Mouse (Mus musculus): ENCODE results near the gene Slc25a17. TPM values are rescaled to one million over a fixed set of nuclear protein-coding genes. Genes with fewer than 3 reads are reported as not detected.

Gene Slc25a17
- polyA plus RNA-seq (2017; shearing (Covaris generic)), result 58.8 TPM

DNA sequence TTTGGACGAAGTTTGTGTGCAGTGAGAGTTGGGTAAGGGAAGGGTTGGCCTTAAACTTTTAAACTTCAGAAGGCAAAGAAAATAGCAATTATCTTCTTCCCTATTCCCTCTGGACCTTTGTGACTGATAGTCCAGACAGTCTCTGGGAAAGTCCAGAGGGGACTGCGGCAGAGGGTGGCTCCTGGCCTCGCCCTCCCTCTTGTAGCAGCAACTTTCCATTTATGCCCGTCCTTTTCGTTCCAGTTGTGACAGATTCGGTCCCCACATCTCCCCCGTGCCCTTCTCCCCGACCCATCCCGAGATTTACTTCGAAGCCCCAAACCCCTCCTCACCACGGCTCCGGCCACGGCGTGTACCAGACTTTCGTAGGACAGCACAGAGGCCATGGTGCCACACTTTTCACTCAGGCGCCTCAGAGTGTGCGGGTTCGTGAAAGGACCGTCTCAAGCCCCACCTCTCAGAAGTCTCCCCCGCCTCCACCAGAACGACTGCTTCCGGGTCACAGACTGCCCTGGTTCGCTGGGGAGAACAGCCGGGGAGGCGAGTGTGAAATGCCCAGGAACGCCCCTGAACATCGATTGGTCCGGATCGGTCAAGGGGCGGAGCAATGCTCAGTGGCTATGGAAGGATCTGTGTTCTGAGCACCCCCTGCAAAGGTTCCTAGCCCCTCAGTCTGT, at the start of gene Slc25a17:
TSS of gene Slc25a17 (minus strand) at position 468 of the 677 bp plus-strand sequence.

DNA sequence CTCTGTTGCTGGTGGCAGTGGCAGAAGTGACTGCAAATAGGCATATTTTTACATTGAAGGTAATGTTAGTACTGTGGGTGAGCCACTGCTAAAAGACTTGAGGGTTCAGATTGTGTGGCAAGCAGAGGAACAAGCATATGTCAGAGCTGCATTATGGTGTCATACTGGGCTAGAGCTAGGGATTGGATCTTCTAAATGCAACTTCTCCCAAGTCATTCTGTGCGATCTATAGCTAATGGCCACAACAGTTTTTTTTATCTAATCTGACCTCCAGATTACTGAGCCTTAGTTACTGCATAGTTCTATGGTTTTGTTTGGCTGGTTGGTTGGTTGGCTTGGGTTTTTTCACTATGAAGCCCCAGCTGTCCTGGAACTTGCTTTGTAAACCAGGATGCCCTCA, 47.6 kb upstream of the Slc25a17 start, which contains the start of gene Dnajb7:
TSS of gene Dnajb7 (minus strand) at position 101 of the 400 bp plus-strand sequence.

DNA sequence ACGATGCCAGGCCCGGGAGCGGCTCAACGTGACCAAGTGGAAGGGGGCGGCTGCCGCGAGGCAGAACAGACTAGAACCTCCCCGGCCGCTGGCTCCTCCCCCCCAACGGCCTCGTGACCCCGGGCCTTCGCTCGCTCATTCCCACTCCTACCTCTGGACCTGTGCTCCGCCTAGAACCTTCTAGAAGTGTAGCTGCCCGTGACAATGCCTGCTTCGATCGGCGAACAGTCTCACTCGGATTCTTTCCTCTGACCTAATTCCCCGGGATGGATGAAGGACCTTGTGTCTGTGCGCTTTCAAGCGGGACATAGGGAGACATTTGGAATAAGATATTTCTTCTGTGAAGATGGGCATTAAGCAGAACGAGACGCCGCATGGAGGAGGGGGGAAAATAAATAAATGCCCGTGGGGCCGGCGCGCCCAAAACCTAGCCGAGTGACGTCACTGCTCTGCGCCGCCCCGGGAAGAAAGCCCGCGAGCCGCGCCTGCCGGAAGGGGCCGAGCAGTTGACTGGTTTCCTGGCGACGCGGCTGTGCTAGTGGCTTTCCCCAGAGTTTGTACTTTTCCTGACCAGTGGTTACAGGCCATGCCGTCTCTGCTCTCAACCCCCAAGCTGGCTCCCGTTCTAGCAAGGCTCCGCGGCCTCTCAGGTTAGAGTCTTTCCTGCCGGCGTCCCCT, 39.2 kb upstream of the Slc25a17 start, which contains the start of the genes St13 and Xpnpep3:
TSS of gene St13 (minus strand) at position 440 of the 678 bp plus-strand sequence.
TSS of gene Xpnpep3 (plus strand) at position 501 of the 678 bp plus-strand sequence.

Other genes starting within 250 kb of the Slc25a17 start
- 97.5 TPM for gene Mrtfa, start 170.1 kb downstream of the Slc25a17 start, polyA plus RNA-seq (2017; shearing (Covaris generic))
- not detected for gene Mchr1, start 125.3 kb downstream of the Slc25a17 start, polyA plus RNA-seq (2017; shearing (Covaris generic))
- gene St13, start 39.3 kb upstream of the Slc25a17 start, polyA plus RNA-seq (2017; shearing (Covaris generic)), result 105 TPM
- 12.3 TPM for gene Xpnpep3, start 39.3 kb upstream of the Slc25a17 start, polyA plus RNA-seq (2017; shearing (Covaris generic))
- gene Dnajb7, start 47.5 kb upstream of the Slc25a17 start, polyA plus RNA-seq (2017; shearing (Covaris generic)), result 0.81 TPM
- 334 TPM for gene Rbx1, start 105.5 kb upstream of the Slc25a17 start, polyA plus RNA-seq (2017; shearing (Covaris generic))
- gene Ep300, start 224.5 kb upstream of the Slc25a17 start, polyA plus RNA-seq (2017; shearing (Covaris generic)), result 42.9 TPM